Mouse (Mus musculus) retina, embryonic 14.5 days (tissue): ENCODE measurements around the gene Eif4e3.

Experiments
- DNase-seq: peaks from one replicate; pipeline ENCODE4 v3.0.0-alpha.2; 2015; ENCODE audit warnings: low spot score

Eif4e3 gene

DNA sequence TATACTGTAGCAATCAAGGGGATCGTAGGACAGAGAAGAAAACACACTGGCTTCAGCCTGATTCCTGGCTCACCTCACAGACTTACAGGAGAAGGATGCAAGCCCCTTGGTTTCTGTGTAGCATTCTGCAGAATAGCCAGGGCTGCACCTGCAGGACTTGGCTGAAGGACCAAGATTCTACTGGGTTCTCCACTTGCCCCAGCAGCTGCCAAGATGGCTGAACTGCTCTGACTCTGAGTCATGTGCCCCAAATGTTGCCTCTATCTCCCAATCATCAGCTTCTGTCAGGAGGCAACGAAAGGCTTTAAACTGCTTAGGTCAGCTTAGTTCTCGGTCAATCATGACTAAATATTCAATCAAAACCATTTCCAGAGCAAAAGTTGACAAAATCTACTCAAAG, 42.0 kb downstream of the Eif4e3 start:
- DNase-seq: no peak

- DNase-seq: peak; percentile 63
Measured at GRCm38 (mm10) chr6:99623641-99624040, 42.9 kb downstream of the Eif4e3 start.

DNA sequence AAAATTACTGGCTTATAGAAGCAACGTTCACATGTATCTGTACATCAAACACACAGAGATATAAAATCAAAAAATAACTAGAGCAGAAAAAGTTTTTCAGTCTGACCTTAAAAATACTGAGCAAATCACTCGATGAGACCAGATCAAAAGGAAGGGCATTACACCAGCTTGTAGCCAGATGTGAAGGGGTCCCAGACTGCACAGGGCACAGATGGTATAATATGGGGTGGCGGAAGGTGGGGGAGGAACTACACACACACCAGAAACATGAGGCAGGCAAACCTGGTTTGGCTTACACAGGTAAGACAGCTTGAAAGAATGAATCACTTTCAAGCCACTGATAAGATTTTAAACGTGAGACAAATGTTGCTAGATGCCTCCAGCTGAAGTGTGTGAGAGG, 45.4 kb downstream of the Eif4e3 start:
- DNase-seq: no peak

GRCm38 (mm10) chr6:99620471-99620870, 46.1 kb downstream of the Eif4e3 start:
- no peak for DNase-seq

- no peak for DNase-seq
Measured at GRCm38 (mm10) chr6:99619964-99620363, 46.6 kb downstream of the Eif4e3 start.

DNA sequence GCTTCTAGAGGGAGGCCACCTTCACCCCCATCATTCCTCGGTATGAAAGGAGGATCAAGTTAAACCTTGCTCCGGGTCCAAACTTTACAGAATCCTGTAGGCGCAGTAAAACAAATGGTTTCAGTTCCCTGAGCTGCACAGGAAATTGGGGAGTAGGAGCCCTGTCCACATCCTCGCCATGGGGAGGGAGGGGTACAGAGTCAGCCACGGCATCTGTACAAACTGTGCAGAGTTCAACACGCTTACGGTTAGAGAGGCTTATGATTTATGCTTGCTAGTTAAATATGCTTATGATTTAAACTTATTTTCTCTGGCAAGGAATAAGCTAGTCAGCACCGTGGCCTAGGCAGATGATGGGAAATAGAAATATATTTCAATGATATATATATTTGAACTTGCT, 47.1 kb downstream of the Eif4e3 start:
- DNase-seq: no peak

- DNase-seq: no peak
Measured at GRCm38 (mm10) chr6:99617867-99618266, 48.7 kb downstream of the Eif4e3 start.

- no peak for DNase-seq
Measured at GRCm38 (mm10) chr6:99617415-99617814, 49.2 kb downstream of the Eif4e3 start.

GRCm38 (mm10) chr6:99615272-99615751, 51.3 kb downstream of the Eif4e3 start:
- no peak for DNase-seq

- DNase-seq: no peak
Measured at GRCm38 (mm10) chr6:99614566-99615271, 51.9 kb downstream of the Eif4e3 start.

GRCm38 (mm10) chr6:99611866-99612265, 54.7 kb downstream of the Eif4e3 start:
- DNase-seq: peak; percentile 45

- DNase-seq: no peak
Measured at GRCm38 (mm10) chr6:99610454-99611427, 55.8 kb downstream of the Eif4e3 start.

- no peak for DNase-seq
Measured at GRCm38 (mm10) chr6:99606079-99606478, 60.5 kb downstream of the Eif4e3 start.

GRCm38 (mm10) chr6:99604758-99605157, 61.8 kb downstream of the Eif4e3 start:
- DNase-seq: no peak

- no peak for DNase-seq
Measured at GRCm38 (mm10) chr6:99602434-99602833, 64.1 kb downstream of the Eif4e3 start.

DNA sequence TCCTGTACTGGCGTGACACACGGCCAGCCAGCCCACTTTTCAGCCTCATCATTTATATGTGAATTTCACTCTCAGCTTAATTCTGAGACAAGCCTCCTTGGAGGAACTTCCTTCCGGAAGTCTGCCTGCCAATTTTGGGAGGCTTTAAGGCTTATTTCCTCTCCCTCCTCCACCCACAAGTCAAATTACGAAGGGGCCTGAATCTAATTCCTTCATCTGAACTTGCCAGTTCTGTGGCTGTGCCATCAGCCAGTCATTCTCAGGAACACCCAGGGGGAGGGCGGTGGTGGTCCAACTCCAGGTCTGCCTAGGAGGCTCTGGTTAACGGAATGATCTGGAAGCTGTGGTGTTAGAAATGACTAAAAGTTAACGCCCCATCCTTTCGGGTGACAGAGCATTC, 65.7 kb downstream of the Eif4e3 start:
- DNase-seq: no peak

- peak; percentile 82 for DNase-seq
Measured at GRCm38 (mm10) chr6:99600168-99600793, 66.3 kb downstream of the Eif4e3 start.

DNA sequence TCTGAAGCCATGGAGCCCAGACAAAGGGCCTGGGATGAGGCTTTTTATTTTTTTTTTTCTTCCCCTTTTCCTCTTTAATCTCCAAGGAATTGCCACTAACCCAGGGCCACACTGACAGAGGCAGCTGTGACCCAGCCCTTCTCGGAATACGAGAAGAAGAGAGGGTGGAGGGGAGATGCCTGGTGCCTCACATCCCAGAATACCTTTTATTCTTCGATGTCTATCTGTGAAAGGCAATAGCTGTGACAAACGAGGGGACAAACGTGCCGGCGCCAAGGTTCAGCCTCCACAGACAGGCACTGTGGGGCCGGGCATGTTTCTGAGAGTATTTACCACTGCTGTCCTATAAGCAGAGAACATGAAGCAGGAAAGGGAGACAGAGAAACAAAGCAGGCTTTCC, 66.9 kb downstream of the Eif4e3 start:
- DNase-seq: peak; percentile 29

DNA sequence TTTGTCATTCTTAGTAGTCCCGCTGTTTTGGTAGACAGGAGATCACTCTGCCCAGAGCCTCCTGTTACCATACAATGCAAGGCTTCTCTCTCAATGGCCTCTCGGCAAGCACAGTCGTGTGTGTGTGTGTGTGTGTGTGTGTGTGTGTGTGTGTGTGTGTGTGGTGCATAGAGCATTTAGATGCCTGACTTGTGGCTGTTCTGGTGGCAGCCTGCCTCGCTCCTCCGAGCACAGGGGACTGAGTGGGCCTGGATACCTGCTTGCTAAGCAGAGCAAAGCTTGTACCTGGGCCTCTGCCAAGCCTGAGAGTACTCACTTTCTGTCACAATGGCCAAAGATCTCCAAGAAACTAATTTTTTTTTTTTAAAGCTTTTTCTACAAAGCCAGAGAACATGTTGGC, 67.3 kb downstream of the Eif4e3 start:
- DNase-seq: peak; percentile 19

GRCm38 (mm10) chr6:99577040-99577439, 89.5 kb downstream of the Eif4e3 start:
- DNase-seq: no peak

- no peak for DNase-seq
Measured at GRCm38 (mm10) chr6:99575633-99576032, 90.9 kb downstream of the Eif4e3 start.
